Mouse (Mus musculus): ENCODE data around the gene Plxnd1. TPM values are rescaled to one million over a fixed set of nuclear protein-coding genes. Genes with fewer than 3 reads are reported as not detected.

Gene Plxnd1
- polyA plus RNA-seq, 3 experiments from 2014 or later, result 7.4 to 12.5 (median 8.0) TPM

GRCm38 (mm10) chr6:115915601-115916445 is 79.0 kb downstream of the Plxnd1 start:
- ATAC-seq, result no peak

GRCm38 (mm10) chr6:115914511-115915202 is 80.1 kb downstream of the Plxnd1 start:
- ATAC-seq, result no peak

- no peak for ATAC-seq
Observed at GRCm38 (mm10) chr6:115913482-115913881, 81.3 kb downstream of the Plxnd1 start.

- ATAC-seq, result no peak
Observed at GRCm38 (mm10) chr6:115911763-115912162, 83.0 kb downstream of the Plxnd1 start.

- no peak for ATAC-seq
Observed at GRCm38 (mm10) chr6:115909940-115910339, 84.9 kb downstream of the Plxnd1 start.

GRCm38 (mm10) chr6:115909052-115909451 is 85.8 kb downstream of the Plxnd1 start:
- ATAC-seq, result no peak

GRCm38 (mm10) chr6:115908421-115908982 is 86.3 kb downstream of the Plxnd1 start:
- ATAC-seq, result no peak

- ATAC-seq, result no peak
Observed at GRCm38 (mm10) chr6:115906871-115907270, 87.9 kb downstream of the Plxnd1 start.

- no peak for ATAC-seq
Observed at GRCm38 (mm10) chr6:115906455-115906854, 88.3 kb downstream of the Plxnd1 start.

GRCm38 (mm10) chr6:115905568-115905967 is 89.2 kb downstream of the Plxnd1 start:
- ATAC-seq, result no peak

Other genes starting within 250 kb of the Plxnd1 start
- not detected for gene Tmem40, start 232.6 kb downstream of the Plxnd1 start, polyA plus RNA-seq (2017; shearing (Covaris generic))
- 1 to 10 TPM; 2.3 to 4.8 (median 3.7) TPM for gene Cand2, start 220.5 kb downstream of the Plxnd1 start, polyA plus RNA-seq (2017; shearing (Covaris generic))
- gene Rpl32, start 186.3 kb downstream of the Plxnd1 start, polyA plus RNA-seq (2017; shearing (Covaris generic)), result 1,000 to 10,000 TPM; 4,797 to 7,885 (median 7,790) TPM
- gene Efcab12, start 156.6 kb downstream of the Plxnd1 start, polyA plus RNA-seq (2017; shearing (Covaris generic)), result under 1 TPM in 2 of 3 experiments, not detected in 1; 0.31 to 0.47 TPM
- 10 to 100 TPM in 1 of 3 experiments, 1 to 10 TPM in 2; 8.6 to 12.8 (median 8.9) TPM for gene Mbd4, start 141.6 kb downstream of the Plxnd1 start, polyA plus RNA-seq (2017; shearing (Covaris generic))
- 1 to 10 TPM; 1.3 to 2.0 (median 1.6) TPM for gene Ift122, start 141.5 kb downstream of the Plxnd1 start, polyA plus RNA-seq (2017; shearing (Covaris generic))
- under 1 TPM in 1 of 3 experiments, not detected in 2; 0.43 TPM for gene Rho, start 63.3 kb downstream of the Plxnd1 start, polyA plus RNA-seq (2017; shearing (Covaris generic))
- gene H1foo, start 50.1 kb downstream of the Plxnd1 start, polyA plus RNA-seq (2017; shearing (Covaris generic)), result not detected
- gene Tmcc1, start 198.5 kb upstream of the Plxnd1 start, polyA plus RNA-seq (2017; shearing (Covaris generic)), result 10 to 100 TPM; 12.9 to 43.8 (median 31.4) TPM
- 10 to 100 TPM; 32.1 to 46.4 (median 45.6) TPM for gene Washc2, start 213.0 kb upstream of the Plxnd1 start, polyA plus RNA-seq (2017; shearing (Covaris generic))

Data from inflammation-experienced regulatory T-cells, adult 6 months (primary cell).